Mouse (Mus musculus): ENCODE data around the gene Taar8c.
"Not testable (repeated sequence)": the region's sequence is repeated elsewhere in the genome, so short reads cannot be mapped to it uniquely, and the experiment has no call there.

- TF ChIP-seq GATA1, TAL1 (IDR thresholded peaks at IDR 0.05; ENCODE audit: low read length): not testable (repeated sequence)
Measured at GRCm38 (mm10) chr10:24101812-24102211, at the start of gene Taar8c.

Data from erythroblast, embryonic 14.5 days (primary cell).